Mouse (Mus musculus): ENCODE results near the gene Tmem121. TPM values are rescaled to one million over a fixed set of nuclear protein-coding genes. Genes with fewer than 3 reads are reported as not detected.

Gene Tmem121
- total and polyA plus RNA-seq, 2 experiments from 2014 or later, result 55.3 to 98.0 TPM

DNA sequence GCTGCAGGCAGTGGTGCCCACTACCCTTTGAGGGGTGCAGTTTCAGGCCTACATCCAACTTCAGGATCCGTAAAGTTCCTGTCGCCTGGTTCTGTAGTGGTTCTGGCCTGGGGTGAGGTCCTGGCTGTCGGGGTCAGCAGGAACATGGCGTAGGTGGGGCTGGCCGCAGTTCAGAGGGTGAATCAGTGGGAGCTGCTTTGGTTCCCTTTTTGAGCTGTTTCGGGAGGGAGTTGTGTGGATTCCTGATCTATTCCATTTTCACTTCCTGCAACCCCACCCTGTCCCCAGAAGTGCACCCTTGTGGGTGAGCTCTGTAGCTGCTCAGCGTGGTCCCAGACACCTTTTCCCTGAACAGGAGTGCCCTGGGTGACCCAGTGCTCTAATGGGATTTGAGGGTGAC, 31.8 kb upstream of the Tmem121 start:
- no peak for ATAC-seq
- H3K27ac ChIP-seq, result no peak overlapping the region
- no peak overlapping the region for H3K4me2 ChIP-seq (ENCODE audit: low read depth, low read length)
- no peak overlapping the region for H3K9ac ChIP-seq (replicated peaks; ENCODE audit: low read length)
- no peak overlapping the region for H3K4me3 ChIP-seq (ENCODE audit: low read length)
- peaks cover 18% of the 10 kb centered on the region for H3K4me1 ChIP-seq (ENCODE audit: insufficient read depth, low read length)
- WGBS, result 93% methylated on average over 7 of the region's 7 CpGs
- DNase-seq (ENCODE audit: low spot score), result no peak
- no peaks in the 10 kb centered on the region for H3K27me3 ChIP-seq (ENCODE audit: insufficient read depth, low read length)
- TF ChIP-seq CTCF (IDR thresholded peaks at IDR 0.05; ENCODE audit: low read depth), result no peak
- no peaks in the 10 kb centered on the region for H3K9me3 ChIP-seq (ENCODE audit: low read length)
- no peaks in the 10 kb centered on the region for H3K36me3 ChIP-seq (ENCODE audit: insufficient read depth, low read length)

DNA sequence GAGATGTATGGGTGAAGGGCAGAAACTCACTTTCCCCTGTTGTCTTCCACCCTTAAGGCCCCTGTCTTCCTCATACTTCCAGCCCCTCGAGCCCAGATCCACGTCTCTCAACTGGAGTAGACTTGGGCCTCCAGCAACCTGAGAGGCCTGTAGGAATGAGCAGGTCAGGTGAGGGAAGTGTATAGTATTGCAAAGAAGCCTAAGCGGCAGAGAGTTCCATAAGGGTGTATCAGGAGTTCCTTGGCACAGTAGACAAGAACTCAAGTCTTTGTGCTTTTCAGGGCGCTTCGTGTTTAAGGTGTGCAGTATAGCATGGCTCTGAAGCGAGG, 31.0 kb upstream of the Tmem121 start:
- H3K27me3 ChIP-seq (ENCODE audit: insufficient read depth, low read length), result no peaks in the 10 kb centered on the region
- ATAC-seq (no peak), DNase-seq (ENCODE audit: low spot score) (no peak)
- no peak overlapping the region; the same call in 1 of the 2 replicates for H3K9ac ChIP-seq (replicated peaks; ENCODE audit: low read length)
- peak overlapping the region; percentile 60; the same call in 1 of the 2 replicates for H3K4me3 ChIP-seq (ENCODE audit: low read length)
- no peaks in the 10 kb centered on the region for H3K9me3 ChIP-seq (ENCODE audit: low read length)
- peaks cover 18% of the 10 kb centered on the region for H3K4me1 ChIP-seq (ENCODE audit: insufficient read depth, low read length)
- no peaks in the 10 kb centered on the region for H3K36me3 ChIP-seq (ENCODE audit: insufficient read depth, low read length)
- WGBS, result 85% methylated on average over 6 of the region's 6 CpGs
- no peak for TF ChIP-seq CTCF (IDR thresholded peaks at IDR 0.05; ENCODE audit: low read depth)
- H3K27ac ChIP-seq, result no peak overlapping the region; the same call in 1 of the 2 replicates
- peak overlapping the region; percentile 96 for H3K4me2 ChIP-seq (ENCODE audit: low read depth, low read length)

DNA sequence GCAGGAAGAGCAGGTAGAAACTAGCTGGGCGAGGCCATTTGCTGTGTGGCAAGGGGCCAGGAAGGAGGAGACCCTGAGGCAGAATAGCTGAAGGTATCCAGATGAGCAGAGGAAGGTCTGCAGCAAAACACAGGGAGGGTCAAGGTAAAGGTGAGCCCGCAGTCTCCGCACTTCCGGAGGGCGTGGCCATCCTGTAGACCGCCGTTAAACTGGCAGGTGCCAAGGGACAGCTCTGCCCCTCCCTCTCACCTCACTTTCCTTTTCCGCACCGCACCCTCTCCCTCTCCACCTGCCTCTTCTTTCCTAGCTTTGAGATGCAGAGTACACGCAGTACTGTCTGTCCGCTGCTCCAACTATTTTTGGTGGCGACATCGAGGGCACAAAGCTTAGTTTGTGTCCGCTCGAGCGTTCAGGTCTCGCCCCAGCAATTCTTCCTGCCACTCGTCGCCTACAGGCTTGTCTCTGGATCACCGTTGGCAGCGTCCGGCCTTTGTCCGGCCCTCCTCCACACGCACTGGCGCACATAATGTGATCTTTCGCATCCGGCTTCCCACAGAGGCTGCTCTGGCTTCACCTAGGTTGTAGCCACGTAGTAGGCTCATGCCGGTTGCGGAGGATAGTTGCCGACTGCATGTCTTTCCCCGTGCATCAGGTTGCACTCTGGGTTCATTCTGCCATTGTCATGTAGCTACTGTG, 30.5 kb upstream of the Tmem121 start:
- Histone ChIP-seq H3K4me1 (ENCODE audit: insufficient read depth, low read length) (peaks cover 18% of the 10 kb centered on the region), H3K27me3 (ENCODE audit: insufficient read depth, low read length) (no peaks in the 10 kb centered on the region), H3K9me3 (ENCODE audit: low read length) (no peaks in the 10 kb centered on the region), H3K27ac (peak overlapping the region; percentile 76), H3K4me2 (ENCODE audit: low read depth, low read length) (peak overlapping the region; percentile 96), H3K4me3 (ENCODE audit: low read length) (peak overlapping the region; percentile 60), H3K9ac (replicated peaks; ENCODE audit: low read length) (peak overlapping the region; percentile 62), H3K36me3 (ENCODE audit: insufficient read depth, low read length) (no peaks in the 10 kb centered on the region)
- DNase-seq (ENCODE audit: low spot score) (no peak), ATAC-seq (no peak; the same call in 1 of the 2 replicates)
- TF ChIP-seq CTCF (IDR thresholded peaks at IDR 0.05; ENCODE audit: low read depth), result no peak
- WGBS, result 6% methylated on average over 32 of the region's 32 CpGs

DNA sequence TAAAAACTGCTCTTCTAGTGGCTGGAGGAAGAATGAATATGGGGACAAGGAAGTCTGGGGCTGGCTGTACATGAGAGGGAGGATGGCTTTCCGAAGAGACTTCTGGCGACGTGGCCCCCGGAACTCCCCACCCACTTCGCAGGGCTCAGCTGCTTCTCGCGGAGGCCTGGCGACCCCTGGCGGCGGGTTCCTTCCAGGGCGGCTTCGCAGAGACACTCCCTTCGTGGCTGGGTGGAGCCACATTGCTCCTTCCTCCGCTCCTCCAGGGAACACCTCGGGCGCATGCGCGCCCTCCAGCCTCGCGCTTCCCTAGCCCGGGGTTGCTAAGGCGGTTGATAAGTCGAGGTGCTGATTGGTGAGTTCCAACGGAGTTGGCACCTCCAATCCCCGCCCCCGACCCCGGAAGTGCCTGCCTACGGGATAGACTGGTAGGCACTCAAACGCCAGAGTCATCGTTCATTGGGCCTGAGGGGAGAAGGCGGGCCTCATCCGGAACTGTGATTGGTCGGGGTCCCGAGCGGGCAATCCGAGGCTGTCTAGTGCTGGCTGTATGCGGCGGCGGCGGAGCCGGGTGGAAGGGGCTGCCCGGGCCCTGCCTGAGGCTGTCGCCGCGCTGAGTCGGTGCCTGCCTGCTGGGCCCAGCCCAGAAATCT, 29.7 kb upstream of the Tmem121 start, which contains the start of gene Tedc1:
Gene Tedc1 (plus strand): TSS at position 535 of the 653 bp plus-strand sequence.
- DNase-seq (ENCODE audit: low spot score) (peak; percentile 100), ATAC-seq (peak; percentile 99)
- Histone ChIP-seq H3K27ac (peak within 1 kb of the TSS; percentile 76), H3K36me3 (ENCODE audit: insufficient read depth, low read length) (no peaks in the 10 kb centered on the region), H3K4me2 (ENCODE audit: low read depth, low read length) (peak within 1 kb of the TSS; percentile 96), H3K4me1 (ENCODE audit: insufficient read depth, low read length) (peaks cover 18% of the 10 kb centered on the region), H3K9me3 (ENCODE audit: low read length) (no peaks in the 10 kb centered on the region), H3K4me3 (ENCODE audit: low read length) (peak within 1 kb of the TSS; percentile 60), H3K9ac (replicated peaks; ENCODE audit: low read length) (peak within 1 kb of the TSS; percentile 62), H3K27me3 (ENCODE audit: insufficient read depth, low read length) (no peaks in the 10 kb centered on the region)
- TF ChIP-seq CTCF (IDR thresholded peaks at IDR 0.05; ENCODE audit: low read depth), result peak; percentile 99
- under 1% methylated on average over 46 of the region's 46 CpGs for WGBS

DNA sequence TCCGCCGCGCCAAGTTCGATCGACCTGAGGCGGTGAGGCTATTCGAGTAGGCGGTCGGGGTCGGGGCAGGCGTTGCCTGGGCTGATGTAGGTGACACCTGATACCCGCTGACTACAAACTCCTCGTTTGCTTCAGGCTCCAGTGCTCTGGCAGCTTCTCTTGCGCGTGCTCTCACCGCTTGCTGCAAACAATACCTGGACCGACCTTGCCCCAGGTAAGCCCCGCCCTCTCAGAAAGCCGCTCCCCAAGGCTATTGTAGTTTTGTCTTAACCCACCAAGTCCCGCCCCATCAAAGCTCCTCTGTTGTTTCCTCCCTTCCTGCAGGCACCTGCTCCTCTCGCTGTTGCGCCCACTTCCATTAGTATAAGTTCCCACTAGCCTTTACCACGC, 29.2 kb upstream of the Tmem121 start:
- Histone ChIP-seq H3K4me1 (ENCODE audit: insufficient read depth, low read length) (peaks cover 15% of the 10 kb centered on the region), H3K9ac (replicated peaks; ENCODE audit: low read length) (peak overlapping the region; percentile 40), H3K9me3 (ENCODE audit: low read length) (no peaks in the 10 kb centered on the region), H3K4me3 (ENCODE audit: low read length) (peak overlapping the region; percentile 60), H3K27me3 (ENCODE audit: insufficient read depth, low read length) (no peaks in the 10 kb centered on the region), H3K36me3 (ENCODE audit: insufficient read depth, low read length) (no peaks in the 10 kb centered on the region), H3K27ac (no peak overlapping the region), H3K4me2 (ENCODE audit: low read depth, low read length) (peak overlapping the region; percentile 96)
- no peak for DNase-seq (ENCODE audit: low spot score)
- ATAC-seq, result no peak
- under 1% methylated on average over 23 of the region's 23 CpGs for WGBS
- no peak for TF ChIP-seq CTCF (IDR thresholded peaks at IDR 0.05; ENCODE audit: low read depth)

DNA sequence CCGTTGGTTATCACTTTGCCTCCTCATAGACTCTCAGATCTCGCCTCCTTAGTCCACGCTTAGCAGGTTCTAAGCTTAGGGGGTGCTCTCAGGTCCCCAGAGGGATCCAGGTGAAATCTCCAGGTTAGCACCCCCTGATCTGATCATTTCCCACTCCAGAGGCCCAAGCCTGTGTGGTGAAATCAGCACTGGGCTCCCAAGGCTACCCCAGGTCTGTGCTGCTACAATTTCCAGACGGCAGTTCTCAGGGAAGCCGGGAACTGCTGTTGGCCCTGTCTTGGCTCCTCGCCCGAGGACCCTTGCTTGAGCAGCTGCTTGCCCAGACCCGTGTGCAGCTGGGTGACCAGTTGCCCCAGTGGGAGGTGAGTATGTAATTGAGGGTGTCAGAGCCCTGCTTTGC, 28.7 kb upstream of the Tmem121 start:
- Histone ChIP-seq H3K4me3 (ENCODE audit: low read length) (peak overlapping the region; percentile 60), H3K36me3 (ENCODE audit: insufficient read depth, low read length) (no peaks in the 10 kb centered on the region), H3K4me1 (ENCODE audit: insufficient read depth, low read length) (peaks cover 12% of the 10 kb centered on the region), H3K27me3 (ENCODE audit: insufficient read depth, low read length) (no peaks in the 10 kb centered on the region), H3K4me2 (ENCODE audit: low read depth, low read length) (peak overlapping the region; percentile 96), H3K9ac (replicated peaks; ENCODE audit: low read length) (peak overlapping the region; percentile 40; the same call in 1 of the 2 replicates), H3K9me3 (ENCODE audit: low read length) (no peaks in the 10 kb centered on the region), H3K27ac (no peak overlapping the region)
- TF ChIP-seq CTCF (IDR thresholded peaks at IDR 0.05; ENCODE audit: low read depth), result no peak
- whole genome bisulfite sequencing, result 26% methylated on average over 8 of the region's 8 CpGs
- no peak for ATAC-seq
- DNase-seq (ENCODE audit: low spot score), result peak; percentile 24

DNA sequence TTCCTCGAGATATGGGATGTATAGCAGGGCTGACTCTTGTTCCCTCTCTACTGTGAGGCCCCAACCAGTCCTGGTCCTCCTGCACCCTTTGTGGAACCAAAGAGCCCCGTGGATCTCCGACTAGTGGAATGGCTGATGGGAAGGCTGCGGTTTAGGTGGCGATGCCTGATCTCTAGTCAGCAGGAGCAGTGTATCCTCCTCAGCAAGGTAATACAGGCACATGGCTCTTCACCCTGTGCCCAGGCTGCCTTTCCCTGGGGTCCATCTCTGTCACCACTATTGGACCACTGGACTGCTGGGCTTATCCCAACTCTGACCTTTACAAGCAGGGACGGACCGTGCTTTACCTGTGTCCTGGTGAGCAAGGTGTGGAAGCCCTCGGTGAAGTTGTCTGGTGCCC, 28.2 kb upstream of the Tmem121 start:
- no peaks in the 10 kb centered on the region for H3K27me3 ChIP-seq (ENCODE audit: insufficient read depth, low read length)
- H3K36me3 ChIP-seq (ENCODE audit: insufficient read depth, low read length), result no peaks in the 10 kb centered on the region
- H3K9me3 ChIP-seq (ENCODE audit: low read length), result no peaks in the 10 kb centered on the region
- no peak overlapping the region for H3K9ac ChIP-seq (replicated peaks; ENCODE audit: low read length)
- 91% methylated on average over 8 of the region's 8 CpGs for WGBS
- no peak for TF ChIP-seq CTCF (IDR thresholded peaks at IDR 0.05; ENCODE audit: low read depth)
- ATAC-seq (no peak), DNase-seq (ENCODE audit: low spot score) (no peak)
- peaks cover 12% of the 10 kb centered on the region for H3K4me1 ChIP-seq (ENCODE audit: insufficient read depth, low read length)
- H3K27ac ChIP-seq, result no peak overlapping the region
- H3K4me3 ChIP-seq (ENCODE audit: low read length), result no peak overlapping the region
- H3K4me2 ChIP-seq (ENCODE audit: low read depth, low read length), result no peak overlapping the region
